Mouse (Mus musculus) liver, adult 2 months (tissue): ENCODE measurements at regions not wholly inside any gene's neighbourhood (a gene's known extent, or its start where the extent isn't known, plus 50 kb on each side); places are given as distances from the start of the nearest gene placed in this dataset.

Source experiments
- CTCF ChIP-seq: fragments of 200-500 bp; IDR thresholded peaks from 2 replicates; pipeline ENCODE4 v1.5.1; 2011; ENCODE audit warnings: low read depth, low read length, control low read depth
- POLR2A ChIP-seq: fragments of 200-500 bp; IDR thresholded peaks from 2 replicates; pipeline ENCODE4 v1.6.1; 2011; ENCODE audit warnings: low read length, control low read depth; ENCODE audit not compliant: insufficient read depth; ENCODE audit errors: extremely low read depth

DNA sequence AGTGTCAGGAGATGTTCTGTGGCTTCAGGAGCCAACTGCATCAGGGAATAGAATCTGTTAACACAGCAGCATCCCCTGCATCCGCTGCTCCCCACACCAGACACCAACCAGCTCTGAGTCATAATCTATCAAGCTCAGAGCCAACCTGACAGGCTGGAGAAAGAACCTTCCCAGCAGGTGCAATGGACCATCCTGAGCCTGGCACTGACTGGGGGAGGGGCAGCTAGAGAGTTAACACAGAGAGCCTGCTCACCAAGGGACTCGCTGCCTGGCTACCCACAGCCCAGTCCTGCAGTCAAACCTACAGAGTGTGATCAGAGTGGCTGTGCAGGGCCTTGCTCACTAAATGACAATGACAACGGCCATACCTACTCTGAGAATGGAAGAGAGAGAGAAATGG lies 73.4 kb downstream of the Kctd12 start:
- TF ChIP-seq POLR2A (no peak), CTCF (no peak)
